Mouse (Mus musculus) hindbrain, embryonic 13.5 days (tissue): ENCODE data around the gene Rps11. TPM values are rescaled to one million over a fixed set of nuclear protein-coding genes. Genes with fewer than 3 reads are reported as not detected.
A peak's percentile ranks its signal among the peaks of the same experiment; 100 is the strongest.

Source experiments
- ATAC-seq: fragments of 200-750 bp; cut with Nextera tagmentation; 2 replicates; pipeline ENCODE4 v1.8.0; 2017; ENCODE audit warnings: moderate TSS enrichment; ENCODE audit not compliant: low FRiP score
- H3K27ac ChIP-seq: fragments of 300-500 bp; sonication (generic); 2 replicates; pipeline ENCODE4 v1.5.1; 2015; ENCODE audit warnings: inconsistent platforms, mild to moderate bottlenecking, moderate library complexity
- H3K27me3 ChIP-seq: fragments of 300-500 bp; sonication (generic); 2 replicates; pipeline ENCODE4 v1.6.1; 2015; ENCODE audit warnings: mild to moderate bottlenecking, inconsistent platforms
- H3K36me3 ChIP-seq: fragments of 300-500 bp; sonication (generic); 2 replicates; pipeline ENCODE4 v1.6.1; 2015; ENCODE audit warnings: mild to moderate bottlenecking, inconsistent platforms
- H3K4me1 ChIP-seq: fragments of 300-500 bp; sonication (generic); replicated peaks from 2 replicates; pipeline ENCODE4 v1.6.1; 2015; ENCODE audit warnings: inconsistent platforms
- H3K4me2 ChIP-seq: fragments of 300-500 bp; sonication (generic); 2 replicates; pipeline ENCODE4 v1.6.1; 2015; ENCODE audit warnings: inconsistent platforms, mild to moderate bottlenecking, moderate library complexity
- H3K4me3 ChIP-seq: fragments of 300-500 bp; sonication (generic); 2 replicates; pipeline ENCODE4 v1.5.1; 2015; ENCODE audit warnings: mild to moderate bottlenecking, inconsistent platforms
- H3K9ac ChIP-seq: fragments of 300-500 bp; sonication (generic); 2 replicates; pipeline ENCODE4 v1.6.1; 2015; ENCODE audit warnings: mild to moderate bottlenecking, inconsistent platforms
- H3K9me3 ChIP-seq: fragments of 300-500 bp; sonication (generic); 2 replicates; pipeline ENCODE4 v1.6.1; 2016; ENCODE audit warnings: inconsistent platforms
- WGBS: fragments of 180-500 bp; shearing (Covaris S2); methylation state at CpG from one replicate; pipeline ENCODE4 v1.1.7; 2015; 5-methylcytosine and 5-hydroxymethylcytosine counted together
- polyA plus RNA-seq: library from polyadenylated mRNA; unstranded; fragments of >200 nt; fragmentation: Nextera tagmentation; extraction: Ambion mirVana; gene quantifications from 2 replicates; pipeline ENCODE4 v1.2.1, GENCODE M21; 2015

Rps11 gene
- polyA plus RNA-seq, 1 experiment from 2014 or later: 999 TPM

DNA sequence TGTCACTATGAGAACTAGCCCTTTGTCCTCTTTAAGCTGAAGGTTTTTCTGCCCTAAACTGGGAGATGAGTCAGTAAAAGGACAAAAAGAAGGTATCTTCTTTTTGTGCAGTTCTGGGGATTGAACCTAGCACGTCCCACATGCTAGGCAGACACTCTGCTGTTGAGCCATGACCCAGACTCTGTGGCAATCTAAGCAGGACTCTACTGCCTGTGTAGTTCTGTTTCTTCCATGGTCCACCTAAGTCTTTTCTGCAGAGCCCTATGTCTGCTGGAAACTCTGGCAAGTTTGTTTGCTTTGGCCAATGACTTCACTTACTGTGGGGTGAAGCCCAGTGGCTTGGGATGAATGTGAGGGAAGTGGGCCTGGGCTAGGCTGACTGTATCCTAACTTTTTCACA is 14.2 kb upstream of the Rps11 start:
- ATAC-seq: no peak
- H3K4me1 ChIP-seq: peaks cover 12% of the 10 kb centered on the region
- no peak overlapping the region for H3K4me2 ChIP-seq
- WGBS: 84% methylated on average over 1 of the region's 1 CpGs
- no peak overlapping the region for H3K27ac ChIP-seq
- H3K36me3 ChIP-seq: peaks cover 10% of the 10 kb centered on the region
- peaks cover 35% of the 10 kb centered on the region for H3K27me3 ChIP-seq
- H3K4me3 ChIP-seq: no peak overlapping the region
- no peak overlapping the region for H3K9ac ChIP-seq
- H3K9me3 ChIP-seq: no peaks in the 10 kb centered on the region

DNA sequence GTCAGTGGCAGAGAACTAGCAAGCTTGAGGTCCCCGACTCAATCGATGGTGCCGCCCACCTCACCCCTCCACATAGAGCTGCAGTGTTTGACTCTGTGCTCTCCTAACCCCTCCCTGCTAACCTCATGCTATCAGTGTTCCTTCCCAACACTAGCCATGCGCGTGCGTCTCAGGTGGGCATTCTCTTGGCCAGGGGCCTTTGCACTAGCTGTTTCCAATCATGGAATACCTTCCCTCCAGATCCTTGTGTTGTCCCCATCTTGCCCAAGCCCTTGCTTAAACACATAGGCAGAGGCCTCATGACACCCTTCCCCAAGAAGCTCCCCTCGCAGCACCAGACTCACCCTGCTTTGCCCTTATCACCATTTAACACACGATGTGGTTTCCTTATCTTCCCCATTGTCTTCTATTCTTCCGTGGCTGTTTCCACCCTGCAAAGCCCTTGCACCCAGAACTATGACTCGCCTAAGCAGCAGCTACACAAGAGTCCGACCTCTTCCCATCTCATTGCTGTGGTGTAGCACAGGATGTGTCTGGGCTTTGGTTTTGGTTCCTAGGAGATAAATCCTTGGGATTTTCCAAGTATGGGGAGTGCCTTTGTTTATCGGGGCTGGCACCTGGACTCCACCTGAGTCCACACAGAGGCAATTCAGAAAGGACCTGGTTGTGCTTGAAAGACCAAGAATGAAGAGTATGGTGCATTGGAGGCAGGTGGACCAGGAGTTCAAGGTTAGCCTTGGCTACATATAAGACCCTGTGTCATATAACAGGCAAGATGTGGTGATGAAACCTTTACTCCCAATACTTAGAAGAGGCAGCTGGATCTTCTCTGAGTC is 13.2 kb upstream of the Rps11 start:
- Histone ChIP-seq H3K4me2 (no peak overlapping the region), H3K4me1 (peaks cover 12% of the 10 kb centered on the region), H3K36me3 (0 out of 2 replicates have a peak, but pooled peaks cover under 1% of the 10 kb centered on the region), H3K9ac (no peak overlapping the region), H3K9me3 (no peaks in the 10 kb centered on the region), H3K27me3 (peaks cover 35% of the 10 kb centered on the region), H3K4me3 (no peak overlapping the region), H3K27ac (no peak overlapping the region)
- 89% methylated on average over 12 of the region's 12 CpGs for WGBS
- ATAC-seq: no peak

DNA sequence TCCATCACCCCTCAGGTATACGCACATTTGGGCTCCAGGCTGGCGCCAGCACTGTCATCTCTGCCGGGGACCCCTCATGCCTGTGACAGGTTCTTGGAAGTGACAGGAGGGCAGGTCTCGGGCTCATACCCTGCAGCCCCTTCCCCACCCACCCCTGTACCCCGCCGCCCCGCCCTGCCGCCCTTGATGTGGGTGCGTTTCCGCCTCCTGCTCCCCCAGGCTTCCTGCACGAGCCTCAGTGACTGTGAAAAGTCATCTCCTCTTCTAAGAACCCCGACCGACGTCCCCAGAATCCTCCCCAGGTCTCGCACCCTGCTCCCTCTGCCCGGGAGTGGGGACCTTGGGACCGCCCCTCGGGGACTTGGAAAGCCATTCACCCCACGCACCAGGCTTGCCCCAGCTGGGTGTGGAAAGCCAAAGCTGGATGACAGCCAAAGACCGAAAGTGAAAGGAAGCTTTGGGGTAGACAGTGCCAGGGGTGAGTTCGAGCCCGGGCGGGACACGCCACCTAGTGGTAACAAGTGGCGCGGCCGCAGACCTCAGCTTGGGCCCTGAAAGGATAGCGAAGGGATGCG is 11.8 kb upstream of the Rps11 start, which contains the start of the genes Gm45713 and Flt3l:
Gene Gm45713 (minus strand): TSS at position 239 of the 575 bp plus-strand sequence.
Gene Flt3l (minus strand): TSS at position 440 of the 575 bp plus-strand sequence.
- Histone ChIP-seq H3K4me2 (peak within 1 kb of the TSS; percentile 58), H3K36me3 (no peaks in the 10 kb centered on the region), H3K27ac (no peak within 1 kb of the TSS), H3K9me3 (no peaks in the 10 kb centered on the region), H3K9ac (peak within 1 kb of the TSS; percentile 62), H3K4me3 (peak within 1 kb of the TSS; percentile 39), H3K4me1 (peaks cover 12% of the 10 kb centered on the region), H3K27me3 (peaks cover 35% of the 10 kb centered on the region)
- 3% methylated on average over 28 of the region's 29 CpGs for WGBS
- ATAC-seq: peak; percentile 78

DNA sequence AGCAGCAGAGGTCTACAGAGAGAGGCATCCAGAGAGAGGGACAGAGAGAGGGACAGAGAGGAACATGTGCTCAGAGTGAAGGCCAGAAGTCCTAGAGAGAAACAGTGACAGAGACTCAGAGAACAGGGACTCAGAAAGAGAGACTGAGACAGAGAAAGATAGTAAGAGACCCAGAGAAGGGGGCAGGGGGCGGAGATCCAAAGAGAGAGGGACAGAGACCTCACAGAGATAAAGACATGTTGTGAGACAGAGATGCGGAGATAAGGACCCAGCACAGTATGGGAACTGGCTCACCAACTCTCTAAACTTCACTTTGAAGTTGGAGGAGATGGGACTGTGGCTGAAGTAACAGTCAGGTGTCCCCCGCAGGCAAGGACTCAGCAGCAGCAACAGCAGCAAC is 11.1 kb upstream of the Rps11 start:
- Histone ChIP-seq H3K4me2 (peak overlapping the region; percentile 58; the same call in 1 of the 2 replicates), H3K4me3 (peak overlapping the region; percentile 39; the same call in 1 of the 2 replicates), H3K27me3 (peaks cover 35% of the 10 kb centered on the region), H3K36me3 (no peaks in the 10 kb centered on the region), H3K9me3 (no peaks in the 10 kb centered on the region), H3K4me1 (peaks cover 12% of the 10 kb centered on the region), H3K27ac (no peak overlapping the region), H3K9ac (peak overlapping the region; percentile 62; the same call in 1 of the 2 replicates)
- WGBS: 76% methylated on average over 3 of the region's 3 CpGs
- ATAC-seq: no peak

DNA sequence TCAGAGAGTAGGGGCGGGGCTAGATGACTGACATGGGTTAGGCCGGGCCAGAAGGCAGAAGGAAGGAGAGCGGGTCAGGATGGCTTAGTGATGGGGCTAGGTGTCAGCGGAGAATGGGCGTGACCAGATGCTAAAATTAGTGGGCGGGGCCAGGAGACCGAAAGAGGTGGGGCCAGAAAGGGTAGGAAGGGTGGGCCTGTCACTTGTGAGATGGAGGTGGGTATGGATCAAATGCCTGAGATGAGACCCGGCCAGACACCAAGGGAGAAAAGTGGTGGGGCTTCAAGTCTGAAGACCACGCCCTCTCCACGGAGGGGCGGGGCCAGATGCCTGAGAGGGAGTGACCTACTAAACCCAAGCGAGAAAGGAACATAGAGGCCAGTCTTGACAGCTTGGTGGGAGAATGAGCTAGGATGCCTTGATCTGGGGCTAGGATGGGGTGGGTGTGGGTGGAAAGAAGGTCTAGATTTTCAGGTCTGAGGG is 10.3 kb upstream of the Rps11 start:
- H3K9me3 ChIP-seq: no peaks in the 10 kb centered on the region
- no peak overlapping the region for H3K27ac ChIP-seq
- peaks cover 18% of the 10 kb centered on the region for H3K4me1 ChIP-seq
- H3K27me3 ChIP-seq: peaks cover 35% of the 10 kb centered on the region
- H3K4me3 ChIP-seq: no peak overlapping the region
- WGBS: 10% methylated on average over 12 of the region's 12 CpGs
- no peak overlapping the region for H3K9ac ChIP-seq
- no peaks in the 10 kb centered on the region for H3K36me3 ChIP-seq
- no peak for ATAC-seq
- no peak overlapping the region for H3K4me2 ChIP-seq

DNA sequence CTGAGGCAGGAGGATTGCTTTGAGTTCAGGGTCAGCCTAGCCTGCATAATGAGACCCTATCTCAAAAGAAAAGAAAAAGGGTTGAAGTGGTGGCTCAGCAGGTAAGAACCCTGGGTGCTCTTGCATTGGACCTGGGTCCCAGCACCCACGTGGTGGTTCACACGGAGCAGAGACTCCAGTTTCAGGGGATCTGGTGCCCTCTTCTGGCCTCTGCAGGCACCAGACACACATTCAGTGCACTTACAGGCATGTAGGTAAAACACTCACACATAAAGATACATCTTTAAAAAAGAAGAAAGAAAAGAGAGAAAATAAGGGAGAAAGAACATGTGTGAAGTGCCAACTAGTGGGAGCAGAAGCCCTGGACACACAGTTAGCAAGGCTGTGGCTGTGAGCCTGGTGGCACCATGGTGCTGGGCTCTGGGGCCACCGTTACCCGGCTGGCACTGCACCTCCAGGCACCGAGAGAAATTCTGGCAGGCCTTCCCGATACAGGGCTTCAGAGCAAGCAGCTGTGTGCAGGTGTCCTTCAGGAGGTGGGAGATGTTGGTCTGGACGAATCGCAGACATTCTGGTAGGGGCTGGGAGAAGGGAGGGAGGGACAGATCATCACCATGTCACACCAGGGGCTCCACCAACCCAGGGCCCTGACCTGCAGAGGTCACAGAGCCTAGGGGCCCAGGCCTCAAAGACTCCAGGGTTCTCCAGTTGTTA is 9.4 kb upstream of the Rps11 start:
- Histone ChIP-seq H3K9ac (no peak overlapping the region), H3K27ac (no peak overlapping the region), H3K4me3 (no peak overlapping the region), H3K4me1 (peaks cover 22% of the 10 kb centered on the region), H3K9me3 (no peaks in the 10 kb centered on the region), H3K27me3 (peaks cover 35% of the 10 kb centered on the region), H3K4me2 (no peak overlapping the region), H3K36me3 (no peaks in the 10 kb centered on the region)
- ATAC-seq: no peak
- WGBS: 81% methylated on average over 8 of the region's 8 CpGs

DNA sequence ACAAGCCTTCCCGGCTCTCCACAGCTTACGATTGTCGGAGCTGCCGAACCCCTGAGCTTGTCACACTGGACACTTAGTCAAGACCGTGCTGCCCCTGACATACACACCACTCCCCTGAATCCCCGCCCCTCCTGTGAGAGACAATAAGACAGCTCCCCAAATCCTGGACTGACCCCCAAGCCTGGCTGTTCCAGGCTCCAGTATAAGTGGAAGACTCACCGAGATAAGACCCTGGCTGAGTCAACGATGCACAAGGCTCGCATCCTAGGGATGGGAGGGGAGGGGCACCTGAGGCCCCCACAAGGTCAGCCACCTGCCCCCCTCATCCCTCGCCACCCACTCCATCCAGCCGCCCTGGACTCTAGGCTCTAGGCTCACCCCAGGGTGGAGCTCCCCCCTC is 7.6 kb upstream of the Rps11 start:
- WGBS: 76% methylated on average over 11 of the region's 11 CpGs
- Histone ChIP-seq H3K27me3 (peaks cover 23% of the 10 kb centered on the region), H3K9ac (no peak overlapping the region), H3K4me3 (no peak overlapping the region), H3K27ac (no peak overlapping the region), H3K9me3 (no peaks in the 10 kb centered on the region), H3K4me1 (peaks cover 31% of the 10 kb centered on the region), H3K4me2 (no peak overlapping the region), H3K36me3 (peaks cover 7% of the 10 kb centered on the region)
- no peak for ATAC-seq

DNA sequence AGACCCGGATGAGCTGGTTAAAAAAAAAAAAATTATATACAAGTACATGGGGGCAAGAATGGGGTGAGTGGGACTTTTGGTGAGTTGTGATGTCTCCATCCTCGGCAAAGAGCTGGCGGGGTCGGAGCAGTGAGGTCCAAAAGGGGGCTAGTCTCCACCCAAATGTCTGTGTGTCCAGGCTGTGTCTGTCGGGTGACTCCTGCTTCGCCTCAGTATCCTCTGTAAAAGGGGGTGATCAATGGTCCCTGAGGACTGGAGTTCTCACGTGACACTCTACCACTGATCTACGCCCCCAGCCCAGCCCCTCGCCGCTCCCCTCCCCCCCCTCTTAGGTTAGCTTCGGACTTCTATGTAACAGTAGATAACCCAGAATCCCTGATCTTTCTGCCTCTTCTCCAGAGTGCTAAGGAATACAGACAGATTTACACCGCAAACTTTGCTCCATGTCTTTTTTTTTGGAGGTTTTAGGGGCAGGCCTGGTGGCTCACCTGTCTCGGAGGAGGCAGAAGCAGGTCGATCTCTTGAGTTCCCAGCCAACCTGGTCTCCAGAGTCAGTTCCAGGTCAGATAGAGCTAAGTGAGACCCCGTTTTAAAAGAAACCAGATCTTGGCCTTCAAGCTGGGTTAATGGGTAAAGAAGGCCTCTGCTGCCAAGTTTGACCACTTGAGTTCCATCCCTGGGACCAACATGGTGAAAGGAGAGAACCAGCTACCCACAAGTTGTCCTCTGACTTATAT is 5.7 kb upstream of the Rps11 start:
- ATAC-seq: no peak
- peaks cover 9% of the 10 kb centered on the region; the same call in 1 of the 2 replicates for H3K27me3 ChIP-seq
- peak overlapping the region; percentile 95 for H3K27ac ChIP-seq
- peak overlapping the region; percentile 92 for H3K4me3 ChIP-seq
- peaks cover 36% of the 10 kb centered on the region for H3K4me1 ChIP-seq
- peak overlapping the region; percentile 61 for H3K4me2 ChIP-seq
- H3K36me3 ChIP-seq: peaks cover 26% of the 10 kb centered on the region
- peak overlapping the region; percentile 68 for H3K9ac ChIP-seq
- 52% methylated on average over 15 of the region's 15 CpGs for WGBS
- no peaks in the 10 kb centered on the region for H3K9me3 ChIP-seq

DNA sequence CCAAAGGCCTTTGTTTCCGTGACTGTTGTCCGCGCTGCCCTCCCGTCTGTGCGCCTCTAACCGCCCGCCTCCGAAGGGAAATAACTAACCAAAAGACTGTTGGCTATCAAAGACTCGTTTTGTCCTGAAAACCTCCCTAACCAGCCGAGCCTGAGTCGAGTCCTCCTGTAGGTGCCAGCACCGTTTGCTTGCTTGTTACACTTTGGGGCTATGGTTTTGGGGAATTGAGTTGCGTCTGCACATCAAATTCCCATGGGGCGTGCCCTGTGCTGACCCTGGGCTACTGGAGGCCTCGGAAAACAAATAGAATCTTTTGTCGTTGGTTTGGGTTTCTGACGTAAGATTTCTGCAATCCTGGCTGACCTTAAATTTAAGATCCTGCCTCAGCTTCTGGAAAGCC is 5.1 kb upstream of the Rps11 start:
- Histone ChIP-seq H3K27ac (peak overlapping the region; percentile 95), H3K9me3 (no peaks in the 10 kb centered on the region), H3K4me1 (peaks cover 41% of the 10 kb centered on the region), H3K27me3 (0 out of 2 replicates have a peak, but pooled peaks cover 2% of the 10 kb centered on the region), H3K4me3 (peak overlapping the region; percentile 92), H3K4me2 (peak overlapping the region; percentile 61), H3K9ac (peak overlapping the region; percentile 68), H3K36me3 (peaks cover 27% of the 10 kb centered on the region)
- under 1% methylated on average over 17 of the region's 17 CpGs for WGBS
- no peak for ATAC-seq

DNA sequence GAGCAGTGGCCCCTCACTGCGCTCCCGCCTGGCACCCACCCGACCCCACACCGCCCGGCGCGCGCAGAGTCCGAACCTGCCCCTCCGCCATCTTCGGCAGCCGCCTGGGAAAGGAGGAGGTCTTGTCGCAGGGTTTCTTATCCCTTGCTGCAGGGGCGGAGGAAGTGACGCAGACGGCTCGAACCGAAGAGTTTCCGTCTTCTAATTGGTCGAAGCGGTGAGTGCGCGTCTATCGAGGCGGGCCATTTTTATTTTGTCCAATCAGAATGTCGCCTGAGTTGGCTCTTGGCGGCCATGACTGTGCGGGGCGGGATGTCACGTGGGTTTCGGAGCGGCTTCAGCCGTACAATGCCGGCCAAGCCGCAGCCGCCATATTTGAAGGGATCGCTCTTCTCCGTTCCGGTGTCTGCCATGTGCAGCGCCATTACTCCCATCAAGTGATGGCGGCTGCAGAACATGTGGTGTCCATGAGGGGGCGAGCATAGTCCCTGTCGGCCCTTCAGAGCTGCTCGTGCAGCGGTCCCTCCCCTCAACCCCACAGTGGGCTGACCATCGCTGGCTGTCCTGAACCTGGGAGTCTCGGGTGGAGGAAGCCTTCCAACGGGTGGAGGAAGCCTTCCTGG is 4.5 kb upstream of the Rps11 start, which contains the start of gene Rpl13a:
Gene Rpl13a (minus strand): TSS at position 138 of the 623 bp plus-strand sequence.
- 0 out of 2 replicates have a peak, but pooled peaks cover 1% of the 10 kb centered on the region for H3K27me3 ChIP-seq
- H3K4me3 ChIP-seq: peak within 1 kb of the TSS; percentile 92
- peak within 1 kb of the TSS; percentile 95 for H3K27ac ChIP-seq
- under 1% methylated on average over 48 of the region's 48 CpGs for WGBS
- ATAC-seq: peak; percentile 94
- H3K4me2 ChIP-seq: peak within 1 kb of the TSS; percentile 96
- H3K36me3 ChIP-seq: peaks cover 27% of the 10 kb centered on the region
- peak within 1 kb of the TSS; percentile 99 for H3K9ac ChIP-seq
- no peaks in the 10 kb centered on the region for H3K9me3 ChIP-seq
- H3K4me1 ChIP-seq: peaks cover 41% of the 10 kb centered on the region

DNA sequence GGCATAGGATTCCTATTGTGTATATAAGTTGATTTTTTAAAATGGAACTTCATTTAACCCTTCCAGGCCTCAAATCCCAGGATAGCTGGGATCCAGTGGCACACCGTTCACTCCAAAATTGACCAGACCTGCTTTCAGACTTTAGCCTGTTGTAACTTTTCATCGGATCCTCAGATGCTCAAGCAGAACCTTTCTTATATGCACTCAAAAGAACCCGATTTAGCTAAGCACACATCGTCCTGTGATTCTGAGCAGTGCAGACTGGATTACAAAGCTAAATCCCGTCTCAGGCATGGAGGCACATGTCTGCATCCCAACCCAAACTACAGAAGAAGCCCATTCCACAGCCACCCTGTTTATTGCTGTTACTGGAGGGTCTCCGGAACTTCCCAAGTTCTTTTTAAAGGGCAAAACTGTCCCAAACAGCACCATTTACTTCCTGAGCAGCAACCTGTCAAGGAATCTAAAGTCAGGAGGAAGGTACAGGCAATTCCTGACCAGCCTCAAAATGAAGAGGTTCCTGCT is 3.5 kb upstream of the Rps11 start:
- no peak for ATAC-seq
- H3K9ac ChIP-seq: peak overlapping the region; percentile 99
- no peaks in the 10 kb centered on the region for H3K27me3 ChIP-seq
- under 1% methylated on average over 6 of the region's 6 CpGs for WGBS
- no peaks in the 10 kb centered on the region for H3K9me3 ChIP-seq
- H3K36me3 ChIP-seq: peaks cover 29% of the 10 kb centered on the region
- H3K4me2 ChIP-seq: peak overlapping the region; percentile 96
- H3K27ac ChIP-seq: peak overlapping the region; percentile 92
- H3K4me3 ChIP-seq: peak overlapping the region; percentile 92
- H3K4me1 ChIP-seq: peaks cover 49% of the 10 kb centered on the region
